Mouse (Mus musculus): ENCODE measurements around the gene Spag8. TPM values are rescaled to one million over a fixed set of nuclear protein-coding genes. Genes with fewer than 3 reads are reported as not detected.

The Spag8 gene
- polyA plus RNA-seq, 1 experiment, result 0.57 TPM

DNA sequence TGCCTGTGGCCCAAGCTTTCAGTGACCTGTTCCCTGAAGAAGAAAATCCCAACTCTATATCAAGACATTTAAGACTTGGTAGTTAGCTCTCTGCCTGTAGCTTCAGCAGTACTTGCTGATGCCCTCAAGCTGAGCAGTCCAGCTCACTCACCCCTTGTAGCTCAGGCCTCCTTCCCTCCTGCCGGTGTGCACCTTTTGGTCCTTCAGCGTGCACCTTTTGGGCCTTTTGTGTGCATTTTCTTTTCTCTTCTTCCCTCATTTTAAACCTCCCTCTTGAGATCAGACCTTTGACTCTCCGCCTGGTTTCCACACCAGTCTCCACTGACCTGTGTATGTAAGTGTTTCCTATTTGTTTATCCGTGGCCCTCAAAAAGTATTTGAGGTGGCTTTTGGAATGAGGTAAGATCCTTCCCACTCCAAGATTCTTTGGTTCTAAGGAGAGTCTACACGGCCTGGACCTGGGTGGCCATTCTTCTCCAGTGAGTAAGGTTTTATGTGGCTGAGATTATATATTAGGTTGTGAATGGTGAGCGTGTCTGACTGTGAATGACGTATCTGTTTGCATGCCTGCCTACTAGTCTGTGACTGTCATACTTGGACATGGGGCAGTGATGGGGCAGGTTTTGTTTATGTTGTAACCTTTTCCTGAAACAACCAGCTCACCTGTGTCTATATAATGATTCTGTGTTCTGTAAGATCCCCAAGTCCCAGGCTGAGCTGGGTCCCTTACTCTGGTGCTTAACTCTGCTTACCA lies 18.6 kb downstream of the Spag8 start:
- no peak for TF ChIP-seq POLR2A (IDR thresholded peaks at IDR 0.05; ENCODE audit: low read depth, low read length)
- TF ChIP-seq CTCF (IDR thresholded peaks at IDR 0.05; ENCODE audit: extremely low read depth, insufficient read depth, insufficient read length, insufficient replicate concordance), result no peak
- 94% methylated on average over 7 of the region's 7 CpGs for WGBS
- H3K27me3 ChIP-seq (ENCODE audit: control insufficient read depth, insufficient read depth, low read length), result peaks cover 7% of the 10 kb centered on the region
- H3K36me3 ChIP-seq (ENCODE audit: control insufficient read depth, insufficient read depth, low read length), result no peaks in the 10 kb centered on the region
- no peak overlapping the region for H3K4me3 ChIP-seq (ENCODE audit: extremely low read depth, insufficient read depth, insufficient read length)
- no peak overlapping the region for H3K27ac ChIP-seq (ENCODE audit: insufficient read depth, low read length)
- H3K4me1 ChIP-seq (ENCODE audit: control insufficient read depth, insufficient read depth, insufficient read length), result no peaks in the 10 kb centered on the region; the same call in 1 of the 2 replicates
- DNase-seq (ENCODE audit: low read depth in 1 of 2, low spot score in 2 of 2), result no peak

DNA sequence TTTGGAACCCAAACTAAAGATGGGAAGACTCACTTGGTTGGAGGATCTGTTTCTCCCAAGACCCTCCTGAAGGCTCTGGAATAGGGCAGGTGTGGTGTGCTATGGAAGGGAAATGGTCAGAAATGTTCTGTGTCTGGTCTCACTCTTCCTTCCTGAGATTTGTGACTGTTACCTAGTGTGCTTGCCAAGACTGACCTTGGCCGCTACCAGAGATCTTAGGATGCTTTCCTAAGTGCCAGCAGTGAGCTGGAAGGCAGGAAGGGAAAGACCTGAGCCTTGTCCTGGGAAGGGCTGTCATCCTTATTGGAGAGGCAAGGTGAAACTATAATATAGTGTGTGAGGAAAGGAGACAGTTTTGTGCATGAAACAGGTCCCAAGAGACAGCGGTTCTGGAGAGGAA lies 19.7 kb downstream of the Spag8 start:
- H3K27ac ChIP-seq (ENCODE audit: insufficient read depth, low read length), result no peak overlapping the region
- TF ChIP-seq POLR2A (IDR thresholded peaks at IDR 0.05; ENCODE audit: low read depth, low read length) (no peak), CTCF (IDR thresholded peaks at IDR 0.05; ENCODE audit: extremely low read depth, insufficient read depth, insufficient read length, insufficient replicate concordance) (no peak)
- H3K4me3 ChIP-seq (ENCODE audit: extremely low read depth, insufficient read depth, insufficient read length), result no peak overlapping the region
- no peaks in the 10 kb centered on the region; the same call in 1 of the 2 replicates for H3K4me1 ChIP-seq (ENCODE audit: control insufficient read depth, insufficient read depth, insufficient read length)
- WGBS, result 89% methylated on average over 2 of the region's 2 CpGs
- DNase-seq (ENCODE audit: low read depth in 1 of 2, low spot score in 2 of 2), result no peak
- H3K36me3 ChIP-seq (ENCODE audit: control insufficient read depth, insufficient read depth, low read length), result no peaks in the 10 kb centered on the region
- H3K27me3 ChIP-seq (ENCODE audit: control insufficient read depth, insufficient read depth, low read length), result peaks cover 7% of the 10 kb centered on the region

DNA sequence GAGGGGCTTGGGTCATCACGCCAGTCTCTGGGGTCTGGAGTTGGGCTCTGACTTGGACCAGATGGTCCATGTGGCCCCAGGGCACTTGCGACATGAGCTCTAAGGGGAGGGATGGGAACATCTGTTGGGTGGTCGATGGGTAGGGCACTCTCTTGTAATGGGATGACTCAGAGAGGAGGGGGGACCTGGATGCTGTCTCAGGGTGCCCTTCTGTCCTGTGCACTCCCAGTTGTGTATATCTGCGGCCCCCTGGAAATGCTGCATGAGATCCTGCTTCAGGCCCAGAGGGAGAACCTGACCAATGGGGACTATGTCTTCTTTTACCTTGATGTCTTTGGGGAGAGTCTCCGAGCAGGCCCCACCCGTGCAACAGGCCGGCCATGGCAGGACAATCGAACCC lies 20.1 kb downstream of the Spag8 start:
- 84% methylated on average over 8 of the region's 8 CpGs for WGBS
- H3K27me3 ChIP-seq (ENCODE audit: control insufficient read depth, insufficient read depth, low read length), result peaks cover 7% of the 10 kb centered on the region
- no peak overlapping the region for H3K4me3 ChIP-seq (ENCODE audit: extremely low read depth, insufficient read depth, insufficient read length)
- TF ChIP-seq CTCF (IDR thresholded peaks at IDR 0.05; ENCODE audit: extremely low read depth, insufficient read depth, insufficient read length, insufficient replicate concordance), result no peak
- no peak for TF ChIP-seq POLR2A (IDR thresholded peaks at IDR 0.05; ENCODE audit: low read depth, low read length)
- no peak for DNase-seq (ENCODE audit: low read depth in 1 of 2, low spot score in 2 of 2)
- H3K36me3 ChIP-seq (ENCODE audit: control insufficient read depth, insufficient read depth, low read length), result no peaks in the 10 kb centered on the region
- H3K4me1 ChIP-seq (ENCODE audit: control insufficient read depth, insufficient read depth, insufficient read length), result no peaks in the 10 kb centered on the region; the same call in 1 of the 2 replicates
- H3K27ac ChIP-seq (ENCODE audit: insufficient read depth, low read length), result no peak overlapping the region

DNA sequence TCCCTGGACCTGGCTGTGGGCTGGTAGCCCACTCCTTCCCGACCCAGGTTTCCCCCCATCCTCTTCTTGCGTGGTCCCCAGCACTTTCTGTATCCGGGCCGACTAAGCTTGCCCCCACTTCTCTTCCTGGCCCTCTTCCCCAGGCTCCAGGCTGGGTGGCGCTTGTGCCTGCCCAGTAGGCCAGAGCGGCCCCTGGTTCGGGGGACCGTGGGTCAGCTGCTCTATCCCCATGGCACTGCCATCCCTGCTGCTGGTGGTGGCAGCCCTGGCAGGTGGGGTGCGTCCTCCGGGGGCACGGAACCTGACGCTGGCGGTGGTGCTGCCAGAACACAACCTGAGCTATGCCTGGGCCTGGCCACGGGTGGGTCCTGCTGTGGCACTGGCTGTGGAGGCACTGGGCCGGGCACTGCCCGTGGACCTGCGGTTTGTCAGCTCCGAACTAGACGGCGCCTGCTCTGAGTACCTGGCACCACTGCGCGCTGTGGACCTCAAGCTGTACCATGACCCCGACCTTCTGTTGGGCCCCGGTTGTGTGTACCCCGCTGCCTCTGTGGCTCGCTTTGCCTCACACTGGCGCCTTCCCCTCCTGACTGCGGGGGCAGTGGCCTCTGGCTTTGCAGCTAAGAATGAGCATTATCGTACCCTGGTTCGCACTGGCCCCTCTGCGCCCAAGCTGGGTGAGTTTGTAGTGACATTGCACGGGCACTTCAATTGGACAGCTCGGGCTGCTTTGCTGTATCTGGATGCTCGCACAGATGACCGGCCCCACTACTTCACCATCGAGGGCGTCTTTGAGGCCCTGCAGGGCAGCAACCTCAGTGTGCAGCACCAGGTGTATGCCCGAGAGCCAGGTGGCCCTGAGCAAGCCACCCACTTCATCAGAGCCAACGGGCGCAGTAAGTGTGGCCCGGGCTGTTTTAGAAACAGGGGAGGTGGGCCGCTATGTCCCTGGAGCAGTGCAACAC lies 21.2 kb downstream of the Spag8 start:
- Histone ChIP-seq H3K4me1 (ENCODE audit: control insufficient read depth, insufficient read depth, insufficient read length) (no peaks in the 10 kb centered on the region; the same call in 1 of the 2 replicates), H3K27ac (ENCODE audit: insufficient read depth, low read length) (no peak overlapping the region), H3K4me3 (ENCODE audit: extremely low read depth, insufficient read depth, insufficient read length) (peak overlapping the region; percentile 33; the same call in 1 of the 2 replicates), H3K36me3 (ENCODE audit: control insufficient read depth, insufficient read depth, low read length) (no peaks in the 10 kb centered on the region), H3K27me3 (ENCODE audit: control insufficient read depth, insufficient read depth, low read length) (peaks cover 7% of the 10 kb centered on the region)
- no peak for TF ChIP-seq CTCF (IDR thresholded peaks at IDR 0.05; ENCODE audit: extremely low read depth, insufficient read depth, insufficient read length, insufficient replicate concordance)
- TF ChIP-seq POLR2A (IDR thresholded peaks at IDR 0.05; ENCODE audit: low read depth, low read length), result no peak
- WGBS, result 83% methylated on average over 42 of the region's 42 CpGs
- DNase-seq (ENCODE audit: low read depth in 1 of 2, low spot score in 2 of 2), result no peak

DNA sequence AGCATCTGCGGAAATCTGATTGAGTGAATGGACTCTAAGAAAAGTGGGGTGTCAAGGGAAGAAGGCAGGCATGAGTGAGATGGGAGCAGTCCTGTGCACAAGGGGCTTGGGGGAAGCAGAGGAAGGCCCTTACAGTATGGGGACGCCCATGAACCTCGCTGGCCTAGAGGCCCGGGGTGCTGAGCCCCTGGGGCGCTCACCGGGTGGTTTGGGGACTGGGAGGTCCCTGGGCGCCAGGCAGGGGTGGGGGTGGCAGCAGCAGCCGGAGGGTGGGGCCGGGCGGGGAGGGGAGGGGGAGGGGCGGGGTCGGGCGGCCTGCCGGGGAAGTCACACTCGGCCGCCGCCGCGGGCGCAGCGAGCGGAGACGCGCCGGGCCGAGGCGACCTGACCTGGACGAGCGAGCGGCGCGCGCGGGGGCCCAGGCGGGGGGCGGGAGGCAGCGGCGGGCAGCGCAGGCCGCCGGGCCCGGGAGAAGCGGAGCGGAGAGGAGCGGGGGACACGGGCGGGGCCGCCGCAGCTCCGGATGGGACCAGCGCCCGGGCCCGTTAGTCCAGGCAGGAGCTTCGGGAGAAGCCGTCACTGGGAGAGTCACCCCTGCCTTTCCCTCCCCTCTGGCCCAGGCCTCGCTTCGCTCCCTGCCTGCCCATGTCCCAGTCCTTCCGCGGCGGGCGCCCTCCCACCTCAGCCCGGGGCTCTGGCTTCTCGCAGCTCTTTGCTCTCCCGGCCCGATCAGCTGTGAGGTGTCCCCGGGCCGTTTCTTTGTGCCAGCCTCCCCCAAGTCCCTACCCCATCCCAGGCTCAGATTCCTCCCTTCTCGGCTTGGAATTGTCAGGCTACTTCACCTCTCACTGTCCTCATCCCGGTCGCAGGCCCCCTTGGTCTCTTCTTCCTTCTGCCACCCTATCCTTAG lies 22.1 kb downstream of the Spag8 start, which contains the start of gene Npr2:
Npr2 (plus strand) TSS at position 890 of the 910 bp plus-strand sequence.
- DNase-seq (ENCODE audit: low read depth in 1 of 2, low spot score in 2 of 2), result no peak
- H3K27ac ChIP-seq (ENCODE audit: insufficient read depth, low read length), result no peak within 1 kb of the TSS
- H3K27me3 ChIP-seq (ENCODE audit: control insufficient read depth, insufficient read depth, low read length), result peaks cover 7% of the 10 kb centered on the region
- H3K4me3 ChIP-seq (ENCODE audit: extremely low read depth, insufficient read depth, insufficient read length), result peak within 1 kb of the TSS; percentile 33; the same call in 1 of the 2 replicates
- no peaks in the 10 kb centered on the region; the same call in 1 of the 2 replicates for H3K4me1 ChIP-seq (ENCODE audit: control insufficient read depth, insufficient read depth, insufficient read length)
- 7% methylated on average over 41 of the region's 70 CpGs for WGBS
- H3K36me3 ChIP-seq (ENCODE audit: control insufficient read depth, insufficient read depth, low read length), result no peaks in the 10 kb centered on the region
- TF ChIP-seq POLR2A (IDR thresholded peaks at IDR 0.05; ENCODE audit: low read depth, low read length), result no peak
- no peak for TF ChIP-seq CTCF (IDR thresholded peaks at IDR 0.05; ENCODE audit: extremely low read depth, insufficient read depth, insufficient read length, insufficient replicate concordance)

DNA sequence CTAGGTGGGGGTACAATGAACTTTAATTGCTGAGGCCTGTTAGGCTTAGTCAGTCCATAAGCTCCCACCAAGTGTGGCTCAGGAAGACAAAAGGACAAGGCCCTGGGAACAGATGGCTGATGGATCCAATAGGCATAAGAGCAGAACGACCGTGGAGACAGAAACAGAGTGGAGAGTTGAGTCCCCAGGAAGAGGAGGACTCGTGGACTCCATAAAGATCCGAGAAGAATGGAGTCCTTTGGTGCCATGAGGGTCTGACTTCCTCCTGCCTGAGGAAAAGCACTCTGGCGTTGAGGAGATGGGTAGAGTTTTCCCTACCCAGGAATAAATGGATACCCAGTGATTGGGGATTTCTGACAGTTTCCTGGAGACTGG lies 22.7 kb downstream of the Spag8 start:
- whole genome bisulfite sequencing, result 55% methylated on average over 5 of the region's 5 CpGs
- Histone ChIP-seq H3K4me1 (ENCODE audit: control insufficient read depth, insufficient read depth, insufficient read length) (no peaks in the 10 kb centered on the region; the same call in 1 of the 2 replicates), H3K4me3 (ENCODE audit: extremely low read depth, insufficient read depth, insufficient read length) (no peak overlapping the region), H3K27ac (ENCODE audit: insufficient read depth, low read length) (no peak overlapping the region), H3K27me3 (ENCODE audit: control insufficient read depth, insufficient read depth, low read length) (peaks cover 7% of the 10 kb centered on the region), H3K36me3 (ENCODE audit: control insufficient read depth, insufficient read depth, low read length) (no peaks in the 10 kb centered on the region)
- no peak for DNase-seq (ENCODE audit: low read depth in 1 of 2, low spot score in 2 of 2)
- TF ChIP-seq POLR2A (IDR thresholded peaks at IDR 0.05; ENCODE audit: low read depth, low read length) (no peak), CTCF (IDR thresholded peaks at IDR 0.05; ENCODE audit: extremely low read depth, insufficient read depth, insufficient read length, insufficient replicate concordance) (no peak)

Data from spleen, adult 2 months (tissue).